Mouse (Mus musculus) left cerebral cortex, postnatal 4 days (tissue): Measurements from ENCODE around the gene Capzb. TPM values are rescaled to one million over a fixed set of nuclear protein-coding genes. Genes with fewer than 3 reads are reported as not detected.

Source experiments
- DNase-seq: peaks from one replicate; pipeline ENCODE4 v3.0.0-alpha.2; 2022
- intact Hi-C: fragments of 180-260 bp; cut with DNase I; formaldehyde crosslinking; loops from one replicate; pipeline ENCODE4 v1.15.1; 2025
- microRNA-seq: library from miRNA; unstranded; fragments of <30 nt; microRNA quantifications from one replicate; pipeline ENCODE4 v1.2.0, GENCODE M21; 2022
- total RNA-seq, 2 experiments: library from RNA; stranded (reverse); gene quantifications; 2 replicates each; pipeline ENCODE4 v1.2.3; 2021

Gene Capzb
- total RNA-seq, 2 experiments from 2014 or later = 298 to 302 TPM

GRCm38 (mm10) chr4:139338145-139338544, 145.4 kb downstream of the Capzb start:
- DNase-seq = no peak
- intact Hi-C loops = loop anchor here (5.0 kb wide), 1 partner anchor 251 kb away; no protein-coding TSS in a partner anchor

GRCm38 (mm10) chr4:139340835-139341234, 148.1 kb downstream of the Capzb start:
- no peak for DNase-seq
- intact Hi-C loops = no loop called here

Small RNA genes within 50 kb of the gene (microRNA-seq; reads per million reads assigned to microRNA genes)
- not detected for gene Gm24245
- gene Gm25732 = not detected

Other genes starting within 250 kb of the Capzb start
- not detected for gene Rnf186, start 225.8 kb upstream of the Capzb start, total RNA-seq
- 1 to 10 TPM in 1 of 2 experiments, under 1 TPM in 1; 0.74 to 1.4 TPM for gene Tmco4, start 220.0 kb upstream of the Capzb start, total RNA-seq
- 1 to 10 TPM; 4.1 to 5.1 TPM for gene Htr6, start 117.3 kb upstream of the Capzb start, total RNA-seq
- 10 to 100 TPM; 32.8 to 38.3 TPM for gene Nbl1, start 99.9 kb upstream of the Capzb start, total RNA-seq
- 100 to 1,000 TPM; 184 TPM for gene Minos1, start 61.8 kb upstream of the Capzb start, total RNA-seq
- gene Pqlc2, start 117.8 kb downstream of the Capzb start, total RNA-seq = 10 to 100 TPM; 12.7 to 12.9 TPM
- gene Akr7a5, start 117.8 kb downstream of the Capzb start, total RNA-seq = 10 to 100 TPM; 24.9 to 26.4 TPM
- 10 to 100 TPM; 60.1 to 65.3 TPM for gene Mrto4, start 159.7 kb downstream of the Capzb start, total RNA-seq
- gene Emc1, start 159.7 kb downstream of the Capzb start, total RNA-seq = 10 to 100 TPM; 70.7 to 80.4 TPM
- 100 to 1,000 TPM; 176 to 185 TPM for gene Ubr4, start 159.7 kb downstream of the Capzb start, total RNA-seq